Mouse (Mus musculus): Measurements from ENCODE around the gene Arhgap44.

Arhgap44 gene

GRCm38 (mm10) chr11:65162767-65163120, at the start of gene Arhgap44:
TSS of gene Arhgap44 (minus strand) at chr11:65162961.
- peak; percentile 86 to 90 for DNase-seq

GRCm38 (mm10) chr11:65211701-65212100, 48.9 kb upstream of the Arhgap44 start:
- DNase-seq = no peak

GRCm38 (mm10) chr11:65209441-65209840, 46.7 kb upstream of the Arhgap44 start:
- no peak for DNase-seq

DNA sequence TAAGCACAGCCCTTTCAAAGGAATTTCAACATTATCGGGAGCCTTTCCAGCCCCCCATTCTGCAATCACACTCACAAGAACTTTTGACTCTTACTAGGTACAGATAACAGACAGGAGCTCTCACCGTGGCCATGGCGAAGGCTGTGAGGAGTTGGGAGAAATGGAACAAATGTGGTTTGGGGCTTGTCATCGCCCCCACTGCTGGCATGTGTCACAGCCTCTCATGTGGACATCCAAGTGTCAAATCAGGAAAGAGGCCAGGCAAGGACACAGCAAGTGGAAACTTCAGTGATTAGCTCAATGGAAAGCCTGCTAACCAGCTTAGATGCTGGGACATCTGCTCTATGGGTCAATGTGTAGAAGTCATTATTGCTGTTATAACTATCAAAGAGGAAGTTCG, 42.5 kb upstream of the Arhgap44 start:
- DNase-seq = peak; percentile 61 to 69

DNA sequence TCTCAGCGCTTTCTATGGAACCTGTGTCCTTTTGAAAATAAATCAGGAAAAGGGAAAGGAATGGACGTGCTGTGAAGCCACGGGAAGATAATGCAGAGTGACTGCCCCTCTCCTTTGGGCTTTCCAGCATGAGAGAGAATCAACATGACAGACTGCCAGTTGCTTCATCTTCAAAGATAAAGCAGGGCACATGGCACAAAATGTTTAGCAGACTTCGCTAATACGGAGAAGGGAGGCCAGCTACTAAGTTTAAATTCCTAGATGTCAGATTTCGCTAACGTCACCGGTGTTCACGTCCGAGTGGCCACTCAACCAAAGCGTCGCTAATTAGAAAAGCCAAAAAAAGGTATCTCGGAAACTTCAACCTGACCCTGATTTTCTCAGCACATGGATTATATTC, 41.9 kb upstream of the Arhgap44 start:
- DNase-seq = peak; percentile 25 to 27

GRCm38 (mm10) chr11:65203020-65203419, 40.3 kb upstream of the Arhgap44 start:
- DNase-seq = no peak

- no peak for DNase-seq
Observed at GRCm38 (mm10) chr11:65202236-65202635, 39.5 kb upstream of the Arhgap44 start.

DNA sequence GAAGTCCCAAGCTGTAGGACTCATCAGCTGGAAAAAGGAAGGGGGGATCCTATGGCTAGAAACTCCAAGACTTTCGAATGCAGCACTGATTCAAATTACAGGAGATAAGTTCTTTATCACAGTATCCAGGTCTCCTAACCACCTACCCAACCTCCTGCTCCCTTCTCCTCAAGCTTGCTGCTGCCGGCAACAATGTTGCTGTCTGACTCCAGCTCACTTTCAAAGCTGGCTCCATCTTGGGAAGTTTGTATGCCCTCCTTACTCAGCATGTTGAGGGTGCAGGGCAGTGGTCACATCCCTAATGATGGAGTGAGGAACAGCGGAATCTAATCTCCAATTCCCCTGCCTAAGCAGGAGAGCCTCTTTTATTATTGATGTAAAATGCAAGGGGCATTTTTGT, 35.3 kb upstream of the Arhgap44 start:
- DNase-seq = no peak

GRCm38 (mm10) chr11:65197280-65197679, 34.5 kb upstream of the Arhgap44 start:
- peak; percentile 90 to 92 for DNase-seq

DNA sequence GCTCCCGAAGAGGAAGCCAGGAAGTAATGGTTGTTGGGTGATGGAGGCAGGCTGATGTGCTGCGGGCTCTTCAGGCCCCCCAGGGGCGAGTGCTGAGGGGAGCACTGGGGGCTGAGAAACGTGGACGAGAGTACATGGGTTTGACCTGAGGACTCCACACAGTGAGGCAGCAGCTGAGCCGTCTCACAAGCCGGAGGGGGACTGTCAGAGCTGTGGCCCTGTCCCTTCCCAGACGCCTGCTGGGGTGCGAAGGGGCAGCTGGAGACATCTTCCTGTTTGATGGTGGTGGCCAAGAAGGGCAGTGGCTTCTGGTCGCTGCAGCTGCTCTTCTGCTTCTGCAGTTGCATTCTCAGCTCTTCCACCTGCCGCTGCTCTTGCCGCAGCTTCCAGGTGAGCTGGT, 24.2 kb upstream of the Arhgap44 start:
- no peak for DNase-seq

DNA sequence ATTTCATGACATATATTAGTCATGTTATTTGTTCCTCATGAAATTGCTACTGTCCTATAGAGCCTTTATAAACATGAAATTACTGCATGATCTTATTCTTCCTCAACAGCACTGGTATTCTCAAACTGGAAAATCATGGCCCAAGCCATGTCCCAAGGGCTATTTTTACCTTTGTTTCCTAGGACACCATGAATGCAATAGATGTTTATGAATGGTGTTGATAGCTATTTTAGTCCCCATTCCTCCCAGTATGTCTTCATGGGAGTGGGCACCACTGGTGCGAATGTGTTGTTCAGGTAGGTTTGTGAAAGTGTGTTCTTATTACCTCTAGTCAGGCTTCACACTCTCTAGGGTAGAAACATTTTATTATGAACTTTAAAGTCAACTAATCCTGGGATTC, 22.4 kb upstream of the Arhgap44 start:
- DNase-seq = no peak

DNA sequence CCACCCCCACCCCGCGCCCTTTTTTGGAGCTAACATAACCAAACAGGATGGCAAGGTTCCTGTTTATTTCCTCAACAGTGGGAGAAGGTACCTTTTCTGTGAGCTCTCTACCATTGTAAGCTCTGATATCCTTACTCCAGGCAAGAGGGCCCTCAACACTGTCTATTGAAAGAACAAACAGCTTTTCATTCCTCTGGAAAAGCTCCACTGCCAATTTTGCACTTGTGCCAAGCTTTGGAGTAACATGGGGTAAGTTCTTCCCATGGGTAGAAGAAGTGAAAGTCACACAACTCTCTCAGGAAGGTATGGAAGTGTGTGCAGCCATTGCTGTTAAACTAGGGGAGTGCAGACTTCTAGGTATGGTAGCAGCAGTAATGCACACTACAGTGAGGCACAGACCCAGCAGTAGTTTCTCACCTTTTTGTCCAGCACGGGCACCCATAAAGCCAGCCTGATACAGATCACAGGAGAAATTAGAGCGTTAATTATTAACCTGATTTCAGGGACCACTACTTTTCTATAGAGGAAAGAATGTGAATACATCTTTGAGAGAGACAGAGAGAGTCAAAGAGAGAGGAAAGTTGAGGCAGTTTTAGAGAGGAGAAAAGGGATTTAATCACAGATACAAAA, 7.5 kb upstream of the Arhgap44 start:
- no peak for DNase-seq

GRCm38 (mm10) chr11:65161881-65162766, 637 bp downstream of the Arhgap44 start:
- DNase-seq = peak; percentile 79 to 80

DNA sequence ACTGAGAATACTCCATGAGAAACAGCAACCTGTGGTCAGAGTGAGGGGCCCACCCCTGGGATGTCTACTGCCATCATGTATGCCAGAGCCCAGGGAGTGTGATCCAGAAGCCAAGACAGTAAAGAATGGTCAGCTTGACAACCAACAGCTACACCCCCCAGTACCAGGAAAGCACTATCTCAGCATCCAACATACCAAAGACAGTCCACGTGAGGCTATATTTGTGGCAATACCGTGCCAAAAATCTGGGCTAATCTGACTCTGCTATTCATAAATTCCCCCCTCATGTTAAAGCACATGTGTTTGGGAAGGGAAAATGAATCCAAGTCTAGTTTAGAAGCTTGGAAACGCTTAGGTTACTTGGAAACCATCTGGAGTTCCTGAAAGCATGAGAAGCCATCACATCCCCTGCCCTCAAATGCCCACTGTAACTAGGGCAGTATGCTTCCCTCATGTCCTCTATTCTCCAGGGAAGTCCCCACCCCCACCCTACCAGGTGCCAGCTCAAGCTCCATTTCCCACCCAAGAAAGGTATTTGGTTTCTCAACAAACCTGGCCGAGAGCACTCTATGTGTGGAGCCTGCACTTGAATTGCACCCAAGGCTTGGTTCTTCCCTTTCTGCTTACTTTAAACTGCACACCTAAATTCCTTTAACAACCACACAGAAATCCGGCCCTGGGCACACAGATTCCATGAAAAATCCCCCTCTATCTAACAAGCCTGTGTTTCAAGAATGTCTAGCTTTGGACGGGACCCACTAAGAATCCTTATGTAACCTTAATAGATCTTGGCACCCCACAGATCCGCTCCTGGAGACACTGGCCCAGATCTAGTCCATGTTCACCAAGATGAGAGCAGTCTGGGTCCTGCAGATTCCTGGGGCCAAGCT, 1.5 kb downstream of the Arhgap44 start:
- DNase-seq = peak; percentile 39 to 52

DNA sequence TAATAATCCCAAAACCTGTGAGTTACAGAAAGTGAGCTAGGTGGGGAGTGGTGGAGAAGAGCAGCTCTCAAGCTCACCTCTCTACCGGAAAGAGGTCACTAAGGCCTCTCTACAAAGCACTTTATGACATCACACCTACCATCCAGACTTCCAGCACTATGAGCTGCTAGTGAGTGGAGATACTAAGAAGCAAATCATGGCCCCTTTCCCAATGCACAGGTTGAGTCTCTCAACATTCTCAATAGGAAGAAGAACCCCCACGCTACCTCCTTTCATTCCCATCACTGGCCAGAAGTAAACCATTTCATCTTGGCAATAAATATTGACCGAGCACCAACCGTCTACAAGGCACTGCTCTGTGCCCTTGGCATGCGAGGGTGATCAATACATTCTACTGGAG, 3.0 kb downstream of the Arhgap44 start, which contains the start of gene 1700086D15Rik:
Gene 1700086D15Rik (minus strand): TSS at position 101 of the 400 bp plus-strand sequence.
- DNase-seq = no peak

- DNase-seq = no peak
Observed at GRCm38 (mm10) chr11:65158658-65158990, 4.1 kb downstream of the Arhgap44 start.

DNA sequence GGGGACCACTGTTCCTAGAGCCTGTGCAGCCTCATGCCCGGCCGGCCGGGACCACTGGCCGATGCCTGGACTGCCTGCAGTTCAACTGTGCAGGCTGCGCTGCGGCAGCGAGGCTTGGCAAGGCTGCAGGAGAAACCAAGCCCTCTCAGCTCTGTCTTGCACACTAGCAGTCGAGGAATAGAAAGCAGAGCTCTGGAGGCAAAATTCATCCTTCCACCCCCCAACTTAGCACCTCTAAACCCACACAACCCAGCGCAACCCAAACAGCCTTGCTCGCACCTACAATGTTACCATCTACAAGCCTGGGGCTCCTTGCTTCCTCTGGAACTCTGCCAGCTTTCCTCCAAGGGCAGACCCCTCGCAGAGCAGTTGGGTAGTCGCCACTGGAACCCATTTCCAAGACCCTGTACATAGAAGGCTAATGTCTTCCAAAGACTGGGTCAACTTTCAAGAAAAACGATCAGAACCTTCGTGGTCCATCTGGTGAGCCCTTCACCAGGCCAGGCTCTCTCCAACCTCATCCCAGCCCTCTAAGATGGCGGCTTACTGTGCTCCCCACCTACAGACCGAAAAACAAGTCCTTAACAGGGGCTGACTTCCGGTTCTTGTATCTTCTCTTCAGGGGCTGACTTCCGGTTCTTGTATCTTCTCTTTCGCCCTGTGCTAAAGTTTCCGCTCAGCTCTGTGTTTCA, 4.6 kb downstream of the Arhgap44 start:
- DNase-seq = no peak

DNA sequence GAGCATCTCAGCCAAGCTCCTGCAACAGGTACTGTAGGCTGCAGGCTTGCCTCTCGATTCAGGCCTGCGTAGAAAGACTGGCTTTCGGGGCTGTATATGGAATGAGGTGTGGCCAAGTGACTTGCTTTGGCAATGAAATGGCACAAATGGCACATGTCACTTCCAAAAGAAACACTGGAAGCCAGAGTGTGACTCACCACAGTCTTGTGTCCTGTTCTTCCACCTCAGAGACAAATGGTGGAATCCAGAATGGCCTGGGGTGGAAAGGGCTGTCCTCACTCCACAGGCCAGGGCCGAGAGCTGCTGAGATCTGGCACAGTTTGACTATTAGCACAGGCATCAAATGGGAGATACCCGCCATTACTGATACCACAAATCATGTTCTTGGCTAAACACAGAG, 9.8 kb downstream of the Arhgap44 start:
- DNase-seq = peak; percentile 21 to 36

GRCm38 (mm10) chr11:65148441-65148840, 14.3 kb downstream of the Arhgap44 start:
- no peak for DNase-seq

DNA sequence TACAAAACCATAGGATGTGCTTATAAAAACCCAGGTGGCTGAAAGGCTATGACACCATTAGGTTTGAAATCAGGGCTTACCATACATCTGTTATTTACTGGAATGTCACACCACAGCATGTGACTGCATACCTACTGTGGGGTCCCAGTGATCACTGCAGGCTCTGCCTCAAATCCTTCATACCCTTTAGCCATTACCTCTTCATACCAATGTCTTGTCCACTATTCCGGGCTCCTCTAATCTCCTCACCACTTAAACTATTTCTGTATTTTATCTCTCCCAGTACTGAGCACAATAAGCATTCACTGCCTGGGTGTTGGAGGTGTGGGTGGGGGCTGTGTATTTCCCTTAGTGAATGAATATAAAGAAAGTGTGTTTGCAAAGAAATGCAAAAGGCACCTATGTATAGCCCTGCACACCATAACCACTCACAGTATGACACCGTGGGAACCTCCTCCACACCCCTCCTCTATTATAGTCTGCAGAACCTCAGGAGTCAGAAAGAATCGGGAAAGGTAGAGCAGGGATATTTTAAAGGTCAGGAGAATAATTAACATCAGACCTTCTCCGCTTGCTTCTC, 19.8 kb downstream of the Arhgap44 start:
- no peak for DNase-seq

DNA sequence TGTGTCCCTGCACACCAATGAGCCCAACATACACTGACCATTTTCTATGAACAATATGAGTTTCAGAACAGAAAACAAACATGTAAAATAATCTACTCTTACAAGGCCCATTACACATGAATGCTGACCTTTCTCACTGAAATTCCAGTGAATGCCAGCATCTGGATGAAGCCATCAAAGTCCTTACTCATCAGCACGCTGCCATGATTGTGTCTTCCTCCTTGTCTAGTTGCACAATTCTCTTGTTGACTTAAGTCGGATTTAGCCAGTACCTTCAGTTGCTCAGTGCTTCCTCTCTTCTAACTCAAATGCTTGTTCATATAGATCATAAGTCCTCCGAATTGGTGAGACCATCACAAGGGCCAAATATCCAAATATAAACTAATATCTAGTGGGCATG, 23.7 kb downstream of the Arhgap44 start:
- DNase-seq = no peak

GRCm38 (mm10) chr11:65137145-65137652, 25.6 kb downstream of the Arhgap44 start:
- no peak for DNase-seq
